Mouse (Mus musculus) embryonic fibroblast, embryonic 13.5 days (primary cell): ENCODE measurements at regions not wholly inside any gene's neighbourhood (a gene's known extent, or its start where the extent isn't known, plus 50 kb on each side); places are given as distances from the start of the nearest gene placed in this dataset.

ENCODE experiments used
- CTCF ChIP-seq: IDR thresholded peaks from 2 replicates; pipeline ENCODE4 v1.5.1; 2011; ENCODE audit warnings: mild to moderate bottlenecking, control low read depth, low read length, moderate library complexity, borderline replicate concordance; ENCODE audit not compliant: insufficient read depth
- POLR2A ChIP-seq: IDR thresholded peaks from 2 replicates; pipeline ENCODE4 v1.6.1; 2011; ENCODE audit warnings: low read depth, mild to moderate bottlenecking, control low read depth, low read length, moderate library complexity

- TF ChIP-seq POLR2A (no peak), CTCF (no peak)
Observed at GRCm38 (mm10) chr4:53304782-53305385, 135.3 kb upstream of the Slc44a1 start.
